Mouse (Mus musculus) CH12.LX (cell line): ENCODE data around the gene Nudt22. TPM values are rescaled to one million over a fixed set of nuclear protein-coding genes. Genes with fewer than 3 reads are reported as not detected.
A peak's percentile ranks its signal among the peaks of the same experiment; 100 is the strongest.

Experiments
- DNase-seq: peaks from one replicate; pipeline ENCODE4 v3.0.0-alpha.2; 2013; ENCODE audit errors: extremely low read depth
- H3K27ac ChIP-seq: 2 replicates; pipeline ENCODE4 v1.5.1; 2012; ENCODE audit warnings: low read depth, mild to moderate bottlenecking, control low read depth, moderate library complexity; ENCODE audit not compliant: insufficient read depth
- H3K27me3 ChIP-seq: replicated peaks from 2 replicates; pipeline ENCODE3; 2012; ENCODE audit warnings: inconsistent platforms
- H3K36me3 ChIP-seq, 2 experiments: replicated peaks in 1 of 2; 2 replicates each; pipeline versions ENCODE3 to v1.6.1; 2012; ENCODE audit warnings: inconsistent platforms in 1 of 2, low read length in 1 of 2, mild to moderate bottlenecking in 1 of 2, mixed read lengths in 1 of 2, moderate library complexity in 1 of 2; ENCODE audit not compliant: control insufficient read depth in 1 of 2, insufficient read depth in 1 of 2
- H3K4me1 ChIP-seq, 2 experiments: 2 replicates each; pipeline ENCODE4 v1.6.1; 2012; ENCODE audit warnings: inconsistent platforms in 1 of 2, moderate library complexity in 1 of 2; ENCODE audit not compliant: insufficient read depth in 2 of 2, control insufficient read depth in 1 of 2
- H3K4me2 ChIP-seq: 2 replicates; pipeline ENCODE4 v1.6.1; 2012; ENCODE audit warnings: low read depth, mild to moderate bottlenecking, control low read depth; ENCODE audit not compliant: poor library complexity, insufficient read depth, severe bottlenecking
- H3K4me3 ChIP-seq, 3 experiments: fragments of 150-350 bp in 1 of 3; sonication (generic) in 1 of 3; replicated peaks in 1 of 3; 2 replicates each; pipeline versions ENCODE3 to v1.5.1; 2011 to 2012; ENCODE audit warnings: low read depth in 2 of 3, low read length in 2 of 3, mild to moderate bottlenecking in 2 of 3, moderate library complexity in 2 of 3, control low read depth in 1 of 3, improper control_type of control experiment in 1 of 3, inconsistent platforms in 1 of 3, mixed read lengths in 1 of 3; ENCODE audit not compliant: poor library complexity in 1 of 3
- H3K79me2 ChIP-seq: replicated peaks from 2 replicates; pipeline ENCODE4 v1.6.1; 2012; ENCODE audit warnings: mild to moderate bottlenecking, moderate library complexity; ENCODE audit not compliant: control insufficient read depth, poor library complexity, insufficient read depth, severe bottlenecking; ENCODE audit errors: extremely low read depth
- H3K9ac ChIP-seq: 2 replicates; pipeline ENCODE4 v1.6.1; 2012; ENCODE audit warnings: low read depth, mild to moderate bottlenecking, control low read depth, moderate library complexity; ENCODE audit not compliant: insufficient read depth
- H3K9me3 ChIP-seq: replicated peaks from 2 replicates; pipeline ENCODE3; 2012; ENCODE audit warnings: low read length, inconsistent platforms, mixed read lengths
- CHD1 ChIP-seq: IDR thresholded peaks from 2 replicates; pipeline ENCODE4 v1.6.1; 2012; ENCODE audit warnings: low read depth, low read length, improper control_type of control experiment, inconsistent platforms
- CHD2 ChIP-seq: IDR thresholded peaks from 2 replicates; pipeline ENCODE4 v1.6.1; 2011; ENCODE audit warnings: low read length, improper control_type of control experiment
- CTCF ChIP-seq, 2 experiments: IDR thresholded peaks in 1 of 2; conservative IDR thresholded peaks in 1 of 2; 2 replicates each; pipeline ENCODE4 v1.5.1; 2011 to 2012; ENCODE audit warnings: low read depth in 2 of 2, low read length in 2 of 2, improper control_type of control experiment in 1 of 2, inconsistent platforms in 1 of 2, mild to moderate bottlenecking in 1 of 2, moderate library complexity in 1 of 2
- E2F4 ChIP-seq: IDR thresholded peaks from 2 replicates; pipeline ENCODE4 v1.6.1; 2011; ENCODE audit warnings: low read depth, low read length, improper control_type of control experiment; ENCODE audit not compliant: insufficient replicate concordance
- ELF1 ChIP-seq: IDR thresholded peaks from 2 replicates; pipeline ENCODE4 v1.6.1; 2014; ENCODE audit warnings: low read depth, mild to moderate bottlenecking, inconsistent platforms, low read length, improper control_type of control experiment
- EP300 ChIP-seq: IDR thresholded peaks from 2 replicates; pipeline ENCODE4 v1.6.1; 2011; ENCODE audit warnings: low read length, improper control_type of control experiment
- IRF4 ChIP-seq: IDR thresholded peaks from 2 replicates; pipeline ENCODE4 v1.6.1; 2014; ENCODE audit warnings: low read depth, mild to moderate bottlenecking, inconsistent platforms, low read length, improper control_type of control experiment
- MAZ ChIP-seq: IDR thresholded peaks from 2 replicates; pipeline ENCODE4 v1.6.1; 2012; ENCODE audit warnings: low read depth, mild to moderate bottlenecking, inconsistent platforms, low read length, improper control_type of control experiment, moderate library complexity
- MXI1 ChIP-seq: IDR thresholded peaks from 2 replicates; pipeline ENCODE4 v1.6.1; 2011; ENCODE audit warnings: mild to moderate bottlenecking, low read depth, low read length, improper control_type of control experiment
- NRF1 ChIP-seq: IDR thresholded peaks from 2 replicates; pipeline ENCODE4 v1.6.1; 2014; ENCODE audit warnings: low read depth, mild to moderate bottlenecking, inconsistent platforms, low read length, improper control_type of control experiment, moderate library complexity
- POLR2A ChIP-seq: IDR thresholded peaks from 2 replicates; pipeline ENCODE4 v1.6.1; 2011; ENCODE audit warnings: low read depth, mild to moderate bottlenecking, improper control_type of control experiment, low read length
- POLR2AphosphoS2 ChIP-seq: IDR thresholded peaks from 2 replicates; pipeline ENCODE4 v1.6.1; 2011; ENCODE audit warnings: low read depth, low read length, improper control_type of control experiment
- RAD21 ChIP-seq: IDR thresholded peaks from 2 replicates; pipeline ENCODE4 v1.6.1; 2011; ENCODE audit warnings: low read depth, mild to moderate bottlenecking, low read length, improper control_type of control experiment, moderate library complexity
- SIN3A ChIP-seq: IDR thresholded peaks from 2 replicates; pipeline ENCODE4 v1.6.1; 2012; ENCODE audit warnings: low read length, improper control_type of control experiment, inconsistent platforms
- UBTF ChIP-seq: IDR thresholded peaks from 2 replicates; pipeline ENCODE4 v1.6.1; 2012; ENCODE audit warnings: low read depth, mild to moderate bottlenecking, inconsistent platforms, low read length, improper control_type of control experiment, moderate library complexity
- USF1 ChIP-seq: IDR thresholded peaks from 2 replicates; pipeline ENCODE4 v1.6.1; 2014; ENCODE audit warnings: low read depth, mild to moderate bottlenecking, inconsistent platforms, low read length, improper control_type of control experiment
- ZC3H11A ChIP-seq: IDR thresholded peaks from 2 replicates; pipeline ENCODE4 v1.6.1; 2012; ENCODE audit warnings: low read depth, mild to moderate bottlenecking, inconsistent platforms, low read length, improper control_type of control experiment
- ZKSCAN1 ChIP-seq: IDR thresholded peaks from 2 replicates; pipeline ENCODE4 v1.6.1; 2012; ENCODE audit warnings: low read depth, inconsistent platforms, low read length, improper control_type of control experiment, borderline replicate concordance
- ZNF384 ChIP-seq: IDR thresholded peaks from 2 replicates; pipeline ENCODE4 v1.6.1; 2012; ENCODE audit warnings: low read depth, low read length, improper control_type of control experiment, inconsistent platforms
- dilution Hi-C: fragments of 300-500 bp; cut with MboI; formaldehyde crosslinking; loops from 2 replicates; pipeline ENCODE4 v1.14.3; 2020; ENCODE audit warnings: low sequenced_read_pairs; ENCODE audit not compliant: extremely low pct_unique_long_range_greater_than_20kb, extremely low pct_ligation_motif_present
- in situ Hi-C: fragments of 300-500 bp; cut with MboI; formaldehyde crosslinking; loops from 3 replicates; pipeline ENCODE4 v1.14.3; 2019; ENCODE audit warnings: low sequenced_read_pairs, low pct_ligation_motif_present, low pct_unique_long_range_greater_than_20kb, mixed read lengths
- polyA plus RNA-seq: library from polyadenylated mRNA; unstranded; fragments of >175 nt; gene quantifications from 2 replicates; pipeline ENCODE4 v1.2.1, GENCODE M21; 2012; ENCODE audit warnings: low read depth; ENCODE audit not compliant: insufficient read length
- total RNA-seq, 2 experiments: library from RNA; depleted of rRNA; stranded (reverse); fragments of 300-350 nt in 1 of 2; fragments of >200 nt in 1 of 2; gene quantifications; 2 replicates each; pipeline ENCODE4 v1.2.3; 2012 to 2014

Nudt22 gene
- total and polyA plus RNA-seq, 3 experiments: 11.1 to 24.6 (median 11.2) TPM

DNA sequence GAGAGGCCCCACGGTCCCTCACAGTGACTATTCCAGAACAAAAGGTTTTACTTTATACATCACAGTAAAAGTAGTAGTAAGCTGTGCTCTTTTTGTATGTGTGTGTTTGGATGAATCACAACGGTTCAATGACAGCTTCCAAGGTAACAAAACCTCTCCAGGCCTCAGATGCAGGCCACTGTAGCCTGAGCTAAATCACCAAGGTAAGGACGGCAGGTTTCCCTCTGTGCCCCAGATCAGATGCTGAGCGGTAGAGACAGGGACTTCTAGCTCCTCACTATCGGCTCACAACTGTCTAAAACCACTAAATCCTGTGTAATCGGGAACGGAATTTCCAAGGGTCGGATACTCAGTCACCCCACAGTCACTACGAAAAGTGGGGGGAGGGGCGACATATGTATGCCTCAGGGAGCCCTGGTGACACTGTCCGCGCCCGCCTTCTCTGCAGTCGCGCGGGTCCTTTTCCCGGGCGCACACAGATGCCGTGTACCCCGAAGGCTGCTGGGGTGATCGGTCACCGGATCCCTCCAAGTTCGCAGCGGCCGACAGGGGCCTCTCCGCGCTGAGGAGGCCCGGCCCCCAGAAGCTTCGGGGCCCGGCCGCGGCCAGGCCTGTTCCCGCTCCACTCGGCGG, 43.3 kb upstream of the Nudt22 start:
- peak overlapping the region; percentile 46; the same call in 1 of the 2 replicates for H3K4me2 ChIP-seq
- H3K27me3 ChIP-seq: peaks cover 4% of the 10 kb centered on the region
- peaks cover 12 to 41% of the 10 kb centered on the region in 2 experiments for H3K4me1 ChIP-seq
- dilution Hi-C loops: no loop called here
- 0 out of 2 replicates have a peak, but pooled peaks have one; percentile 74 for TF ChIP-seq CHD1
- no peak for TF ChIP-seq POLR2A
- no peak for TF ChIP-seq ZC3H11A
- TF ChIP-seq E2F4: no peak
- TF ChIP-seq RAD21: no peak
- no peak for TF ChIP-seq IRF4
- no peak for TF ChIP-seq NRF1
- TF ChIP-seq UBTF: no peak; the same call in 1 of the 2 replicates
- TF ChIP-seq SIN3A: peak; percentile 52; the same call in 1 of the 2 replicates
- no peak for TF ChIP-seq MXI1
- TF ChIP-seq CHD2: peak; percentile 22; the same call in 1 of the 2 replicates
- no peak for TF ChIP-seq CTCF (conservative IDR thresholded peaks at IDR 0.05 in 1 of 2, IDR thresholded peaks at IDR 0.05 in 1 of 2; ENCODE audit: low read depth in 2 of 2, low read length in 2 of 2)
- TF ChIP-seq USF1: no peak
- no peak for TF ChIP-seq EP300
- no peak for TF ChIP-seq ZNF384
- no peak for TF ChIP-seq ZKSCAN1
- peaks cover 10 to 28% of the 10 kb centered on the region in 2 experiments for H3K36me3 ChIP-seq
- in situ Hi-C loops: no loop called here
- H3K9ac ChIP-seq: peak overlapping the region; percentile 88
- peak; percentile 63 for DNase-seq
- H3K9me3 ChIP-seq: no peaks in the 10 kb centered on the region
- H3K4me3 ChIP-seq: peak overlapping the region; percentile 85 to 98 (median 88)
- H3K79me2 ChIP-seq: peaks cover 53% of the 10 kb centered on the region
- no peak overlapping the region; the same call in 1 of the 2 replicates for H3K27ac ChIP-seq

DNA sequence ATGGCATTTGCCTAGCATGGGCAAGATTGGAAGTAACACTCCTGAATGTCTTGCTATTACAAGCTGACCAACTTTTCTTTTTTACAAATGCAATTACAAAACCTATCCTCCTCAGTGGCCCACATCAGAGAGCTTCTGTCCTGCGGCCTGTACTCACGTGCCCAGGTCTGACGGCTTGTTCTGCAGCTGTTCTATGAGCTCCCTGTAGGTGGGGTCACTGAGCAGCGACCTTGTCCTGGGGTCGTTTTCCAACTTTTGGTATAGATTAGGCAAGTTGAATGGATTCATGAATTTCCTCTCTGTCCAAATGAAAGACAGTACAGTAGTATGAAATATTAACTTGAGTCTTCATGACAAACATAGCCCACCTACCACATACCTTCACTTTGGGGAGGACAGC, 38.1 kb upstream of the Nudt22 start:
- no peak overlapping the region for H3K9ac ChIP-seq
- in situ Hi-C loops: no loop called here
- DNase-seq: no peak
- H3K4me3 ChIP-seq: no peak overlapping the region
- TF ChIP-seq ELF1 (no peak), CTCF (conservative IDR thresholded peaks at IDR 0.05 in 1 of 2, IDR thresholded peaks at IDR 0.05 in 1 of 2; ENCODE audit: low read depth in 2 of 2, low read length in 2 of 2) (0 out of 4 replicates have a peak, but pooled peaks of 1 of the 2 experiments have one; percentile 6), POLR2AphosphoS2 (no peak), CHD2 (no peak), MAZ (no peak)
- H3K27ac ChIP-seq: no peak overlapping the region
- H3K79me2 ChIP-seq: peaks cover 52% of the 10 kb centered on the region
- peaks cover 50 to 77% of the 10 kb centered on the region in 2 experiments for H3K36me3 ChIP-seq
- no peak overlapping the region for H3K4me2 ChIP-seq
- dilution Hi-C loops: no loop called here
- H3K4me1 ChIP-seq: peaks cover 6 to 25% of the 10 kb centered on the region in 2 experiments
- H3K9me3 ChIP-seq: no peaks in the 10 kb centered on the region
- H3K27me3 ChIP-seq: no peaks in the 10 kb centered on the region
